Mouse (Mus musculus): ENCODE results near the gene Arid4a.
"Not testable (repeated sequence)": the region's sequence is repeated elsewhere in the genome, so short reads cannot be mapped to it uniquely, and the experiment has no call there.

Arid4a gene

DNA sequence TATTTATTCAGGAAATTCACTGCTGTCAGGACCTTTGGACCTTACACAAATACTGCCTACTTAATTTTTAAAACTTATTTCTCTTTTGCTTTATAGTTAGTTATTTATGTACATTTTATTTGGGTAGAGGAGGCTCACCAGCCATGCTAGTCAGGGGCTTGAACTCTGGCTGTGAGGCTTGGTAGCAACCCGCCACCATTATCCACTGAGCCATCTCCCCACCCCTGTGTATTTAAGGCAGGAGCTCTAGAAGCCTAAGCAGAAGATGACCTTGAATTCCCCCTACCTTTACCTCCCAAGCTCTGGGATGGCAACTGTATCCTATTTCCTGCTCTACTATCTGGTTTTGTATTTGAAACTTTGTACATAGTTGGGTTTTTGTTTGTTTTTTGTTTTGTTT lies 37.7 kb downstream of the Arid4a start:
- no peak for ATAC-seq (ENCODE audit: low TSS enrichment)

DNA sequence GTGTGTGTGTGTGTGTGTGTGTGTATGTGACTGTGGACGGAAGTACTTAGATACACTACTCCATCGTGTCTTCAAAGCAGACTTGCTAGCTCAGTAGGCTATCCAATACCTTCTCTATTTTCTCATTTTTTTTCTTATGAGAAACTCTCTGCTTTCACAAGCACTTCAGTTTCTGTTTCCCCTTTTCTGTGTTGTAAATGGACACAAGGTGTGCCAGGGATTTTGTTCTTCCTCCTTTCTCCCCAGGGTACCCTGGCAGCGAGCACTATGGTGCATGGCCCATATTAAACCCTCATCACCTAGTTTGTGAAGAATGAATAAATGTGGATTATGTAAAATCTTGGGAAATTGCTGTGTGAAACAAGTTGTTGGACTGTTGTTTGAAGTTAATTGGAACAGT lies 39.7 kb downstream of the Arid4a start:
- no peak for ATAC-seq (ENCODE audit: low TSS enrichment)

DNA sequence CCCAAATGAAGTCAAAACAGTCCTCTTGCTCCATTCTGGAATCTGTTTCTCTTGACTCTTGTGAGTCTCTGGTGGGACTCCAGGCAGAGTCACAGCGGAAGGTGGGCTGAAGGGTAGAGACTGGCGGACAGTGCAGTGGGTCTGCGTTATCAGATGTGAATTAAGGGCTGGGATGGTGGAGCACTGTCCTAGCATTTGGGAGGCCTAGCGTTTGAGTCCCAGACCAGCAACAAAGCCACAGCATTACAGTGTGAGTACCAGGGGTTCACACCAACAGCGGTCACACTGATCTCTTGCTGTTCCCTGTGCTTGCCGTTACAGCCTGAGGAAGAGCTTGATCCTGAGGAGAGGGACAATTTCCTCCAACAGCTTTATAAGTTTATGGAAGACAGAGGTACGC lies 44.0 kb downstream of the Arid4a start:
- ATAC-seq (ENCODE audit: low TSS enrichment): no peak

DNA sequence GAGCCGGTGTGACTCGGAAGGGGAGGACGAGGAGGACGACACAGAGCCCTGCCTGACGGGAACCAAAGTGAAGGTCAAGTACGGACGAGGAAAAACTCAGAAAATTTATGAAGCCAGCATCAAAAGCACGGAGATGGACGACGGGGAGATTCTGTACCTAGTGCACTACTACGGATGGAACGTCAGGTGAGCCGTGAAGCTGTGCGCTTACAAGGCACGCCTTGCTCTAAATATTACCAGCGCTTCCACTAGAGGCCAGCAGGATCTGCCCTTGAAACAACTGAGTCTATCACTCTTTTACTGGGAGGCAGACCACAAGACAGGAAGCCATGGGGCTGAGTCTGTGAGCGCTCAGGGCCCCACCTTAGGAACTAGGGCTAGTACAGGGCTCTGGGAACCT lies 54.1 kb downstream of the Arid4a start:
- ATAC-seq (ENCODE audit: low TSS enrichment): no peak

DNA sequence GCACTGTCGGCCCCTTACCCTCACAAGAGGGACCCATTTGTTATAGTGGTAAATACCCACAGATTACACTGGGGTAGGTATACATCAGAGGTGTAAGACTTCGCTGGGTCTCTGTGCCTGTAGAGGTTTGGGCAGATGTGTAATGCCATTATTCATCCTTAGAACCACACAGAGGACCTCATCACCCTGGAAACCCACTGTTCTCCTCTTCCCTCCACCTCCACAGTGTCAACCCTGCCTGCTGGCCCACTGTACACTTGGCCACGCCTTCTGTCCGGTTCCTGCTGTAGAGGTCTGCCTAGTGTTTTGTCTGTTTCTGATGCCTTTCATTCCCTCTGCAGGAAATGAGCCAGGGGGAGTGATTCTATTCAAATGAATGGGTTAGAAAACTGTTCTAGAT lies 56.3 kb downstream of the Arid4a start:
- no peak for ATAC-seq (ENCODE audit: low TSS enrichment)

DNA sequence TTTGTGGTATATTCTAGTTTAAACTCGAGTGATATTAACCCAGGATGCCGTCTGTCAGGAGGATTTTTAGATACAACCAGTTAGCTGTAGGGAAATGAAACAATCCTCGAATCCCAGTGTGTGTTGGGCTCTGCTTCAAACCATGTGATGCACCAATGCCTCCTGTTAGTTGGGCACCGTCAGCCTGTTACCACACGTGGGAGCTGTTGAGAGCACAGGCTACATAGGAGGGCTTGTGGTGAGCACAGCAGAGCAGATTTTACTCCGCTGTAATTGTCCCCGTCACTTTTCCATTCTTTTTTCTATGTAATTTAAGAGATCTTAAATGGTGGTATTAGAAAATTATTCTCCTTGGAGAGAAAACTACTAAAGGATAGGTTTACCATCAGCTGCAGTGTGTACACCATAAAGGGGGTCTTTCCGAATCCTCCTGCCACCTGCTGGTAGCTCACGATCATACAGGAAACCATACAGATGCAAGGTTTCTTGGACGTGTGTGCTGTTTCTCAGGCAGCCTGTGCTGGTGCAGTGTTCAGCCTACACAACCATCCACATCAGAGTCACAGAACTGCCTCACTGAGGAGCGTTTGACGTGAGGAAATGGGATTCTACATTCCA lies 57.4 kb downstream of the Arid4a start:
- ATAC-seq (ENCODE audit: low TSS enrichment): peak; percentile 93

DNA sequence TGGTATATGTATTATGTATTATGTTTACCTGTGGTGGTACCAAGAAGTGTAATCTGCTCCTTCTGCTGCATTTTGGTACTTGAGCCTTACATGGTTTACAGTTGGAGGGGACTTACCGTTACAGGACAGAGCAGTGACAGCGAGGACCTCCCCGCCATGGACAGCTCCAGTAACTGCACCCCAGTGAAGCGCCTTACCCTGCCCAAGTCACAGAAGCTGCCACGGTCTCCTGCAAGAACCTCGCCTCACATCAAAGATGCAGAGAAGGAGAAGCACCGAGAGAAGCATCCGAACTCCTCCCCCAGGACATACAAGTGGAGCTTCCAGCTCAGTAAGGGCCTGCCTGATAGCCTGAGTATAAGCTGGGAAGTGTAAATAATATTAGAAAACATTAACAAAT lies 70.5 kb downstream of the Arid4a start:
- no peak for ATAC-seq (ENCODE audit: low TSS enrichment)

DNA sequence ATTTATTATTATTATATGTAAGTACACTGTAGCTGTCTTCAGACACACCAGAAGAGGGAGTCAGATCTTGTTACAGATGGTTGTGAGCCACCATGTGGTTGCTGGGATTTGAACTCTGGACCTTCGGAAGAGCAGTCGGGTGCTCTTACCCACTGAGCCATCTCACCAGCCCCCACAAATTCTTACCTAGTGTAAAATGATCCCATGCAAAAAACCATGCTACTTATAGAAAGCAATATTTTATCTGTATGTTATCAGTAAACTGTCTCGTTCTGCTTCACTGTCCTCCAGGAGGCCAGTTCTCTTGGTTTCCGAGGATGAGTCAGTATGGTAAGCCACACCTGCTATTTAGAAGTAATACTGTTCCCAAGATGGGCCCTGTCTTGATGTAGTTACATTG lies 88.5 kb downstream of the Arid4a start:
- not testable (repeated sequence) for ATAC-seq (ENCODE audit: low TSS enrichment)

DNA sequence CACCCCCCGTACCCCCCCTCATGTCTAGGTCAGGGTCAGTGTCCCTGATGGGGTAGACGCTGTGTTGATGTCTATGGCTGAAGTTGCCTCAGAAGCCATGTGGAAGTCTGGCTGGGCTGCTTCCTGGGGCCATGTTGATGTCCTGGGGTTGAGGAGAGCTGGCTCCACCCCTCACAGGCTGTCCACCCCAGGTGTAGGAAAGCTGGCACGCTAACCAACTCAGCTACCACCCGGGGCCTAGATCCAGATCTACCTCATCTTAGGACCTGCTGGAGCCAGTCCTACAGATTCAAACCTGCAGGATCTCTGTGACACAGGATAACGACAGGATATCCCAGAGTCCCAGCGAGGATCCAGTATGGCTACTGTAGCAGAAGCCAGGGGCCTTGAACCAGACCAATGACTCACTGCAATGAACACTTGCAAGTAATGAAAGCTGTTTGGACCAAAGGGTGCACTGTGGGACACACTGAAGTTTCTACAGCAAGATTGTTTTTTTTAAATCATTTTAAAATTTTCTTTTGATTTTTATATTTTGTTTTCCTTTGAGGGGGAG lies 91.5 kb downstream of the Arid4a start:
- no peak for ATAC-seq (ENCODE audit: low TSS enrichment)

DNA sequence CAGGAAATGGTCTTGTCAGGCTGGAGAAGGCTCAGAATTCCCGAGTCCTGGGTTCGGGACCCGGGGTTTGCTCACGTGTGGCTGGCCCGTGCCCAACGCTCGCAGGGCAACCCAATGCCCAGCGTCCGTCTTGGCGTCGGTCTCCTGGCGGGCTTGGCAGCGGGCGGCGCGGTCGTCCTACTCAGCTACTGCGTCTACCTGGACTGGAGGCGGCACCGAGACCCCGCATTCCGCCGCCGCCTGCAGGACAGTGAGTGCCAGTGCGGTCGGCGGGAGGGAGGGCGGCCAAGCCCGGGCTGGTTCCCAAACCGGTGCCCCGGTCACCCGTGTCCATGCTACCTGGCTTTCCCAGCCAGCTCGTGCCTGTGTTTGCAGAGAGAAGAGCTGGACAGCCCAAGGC lies 95.5 kb downstream of the Arid4a start, which contains the start of gene Tomm20l:
Gene Tomm20l (plus strand): TSS at position 98 of the 400 bp plus-strand sequence.
- ATAC-seq (ENCODE audit: low TSS enrichment): no peak

DNA sequence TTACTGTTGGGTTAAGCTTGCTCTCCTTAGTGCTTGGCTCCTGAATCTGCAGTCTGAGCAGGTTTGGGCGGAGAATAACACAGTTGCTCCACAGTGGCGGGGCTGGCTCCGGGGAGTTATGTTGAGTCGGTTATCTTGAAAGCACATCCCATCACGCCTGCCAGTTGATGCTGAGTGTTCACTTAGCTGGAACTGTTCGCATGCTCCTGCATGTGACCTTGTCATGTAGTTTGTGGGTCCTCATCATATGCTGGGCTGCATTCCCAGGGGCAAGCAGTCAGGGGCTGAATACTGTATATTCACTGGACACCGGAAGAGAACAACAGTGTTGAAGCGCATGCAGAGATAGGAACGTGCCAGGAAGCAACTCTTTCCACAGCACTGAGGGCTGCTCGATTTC lies 97.3 kb downstream of the Arid4a start:
- peak; percentile 9; the same call in 1 of the 2 replicates for ATAC-seq (ENCODE audit: low TSS enrichment)

DNA sequence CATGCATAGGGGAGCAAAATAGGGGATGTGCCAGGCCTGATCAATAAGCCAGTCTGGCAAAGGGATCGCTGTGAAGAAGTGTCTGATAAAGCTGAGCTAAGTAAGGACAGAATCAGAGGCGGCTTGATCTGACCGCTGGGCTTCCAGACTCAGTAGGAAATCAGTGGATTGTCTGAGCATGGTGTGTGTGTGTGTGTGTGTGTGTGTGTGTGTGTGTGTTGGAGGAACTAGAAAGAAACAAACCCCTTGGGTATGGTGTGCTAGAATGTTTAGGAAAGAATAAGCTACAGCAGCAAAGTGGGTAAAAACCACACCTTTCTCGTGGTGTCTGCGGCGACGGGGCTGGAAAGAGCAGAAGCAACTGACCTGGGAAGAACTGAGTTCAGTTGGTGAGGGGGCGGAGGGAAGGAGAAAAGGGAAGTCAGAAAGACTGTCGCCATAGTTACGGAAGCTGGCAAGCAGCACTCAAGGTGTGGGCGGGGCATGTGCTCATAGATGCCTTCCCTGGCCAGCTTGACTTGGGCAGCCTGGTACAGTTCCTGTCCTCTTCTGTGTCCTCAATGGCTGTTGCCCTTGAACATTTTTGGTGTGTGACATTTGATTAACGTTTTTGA lies 98.0 kb downstream of the Arid4a start:
- ATAC-seq (ENCODE audit: low TSS enrichment): peak; percentile 87

DNA sequence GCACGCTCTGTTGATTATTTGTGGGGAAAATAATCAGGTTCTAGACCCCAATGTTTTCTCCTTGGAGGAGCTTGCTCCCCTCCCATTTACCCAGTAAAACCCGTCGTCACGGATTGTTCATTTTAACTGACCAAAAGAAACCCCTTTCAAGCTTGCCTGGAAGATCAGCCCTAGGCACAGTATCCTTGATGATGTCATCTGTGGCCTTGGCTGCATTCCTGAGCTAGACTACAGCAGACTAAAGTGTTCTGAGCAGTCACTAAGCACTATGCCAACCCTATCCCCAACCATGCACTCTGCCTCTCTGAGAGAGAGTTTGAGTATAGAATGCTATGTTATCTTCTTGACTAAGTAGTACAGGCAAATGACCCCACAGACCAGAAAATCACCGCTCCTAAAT lies 100.6 kb downstream of the Arid4a start:
- ATAC-seq (ENCODE audit: low TSS enrichment): no peak

DNA sequence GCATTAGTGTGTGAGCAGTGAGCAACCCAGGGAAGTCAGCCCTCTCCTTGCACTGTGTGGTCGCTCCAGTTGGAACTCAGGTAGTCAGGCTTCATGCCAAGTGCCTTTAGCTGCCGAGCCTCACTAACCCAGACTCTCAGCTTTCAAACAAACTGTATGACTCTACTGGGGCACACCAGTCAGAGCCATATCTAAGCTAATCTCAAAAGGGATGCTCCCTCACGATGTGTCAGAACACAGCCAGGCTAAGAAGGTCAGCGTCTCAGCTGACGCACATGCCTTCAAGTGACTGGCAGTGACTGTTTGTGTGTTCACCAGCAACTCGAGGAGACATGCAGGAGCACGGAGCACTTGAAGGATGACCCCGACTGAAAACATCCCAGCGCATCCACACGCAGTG lies 106.9 kb downstream of the Arid4a start:
- ATAC-seq (ENCODE audit: low TSS enrichment): no peak

DNA sequence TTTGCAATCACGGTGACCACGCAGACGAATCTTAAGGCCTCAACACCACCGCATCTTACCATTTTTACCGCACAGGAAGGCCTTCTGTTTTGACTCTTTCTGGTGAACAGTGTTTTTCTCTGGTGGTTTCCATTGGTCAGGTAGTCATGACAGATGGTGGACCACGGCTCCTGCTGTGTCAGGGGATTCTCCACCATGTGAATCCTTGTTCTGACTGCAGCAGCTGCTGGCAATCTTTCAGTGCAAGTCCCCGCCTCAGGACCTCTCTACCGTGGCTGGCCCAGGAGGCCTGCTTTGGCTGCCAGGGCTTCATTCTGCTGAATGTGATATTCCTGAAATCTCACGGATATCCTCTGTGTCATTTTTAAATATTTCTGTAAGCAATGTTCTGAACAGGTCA lies 107.5 kb downstream of the Arid4a start:
- no peak for ATAC-seq (ENCODE audit: low TSS enrichment)

DNA sequence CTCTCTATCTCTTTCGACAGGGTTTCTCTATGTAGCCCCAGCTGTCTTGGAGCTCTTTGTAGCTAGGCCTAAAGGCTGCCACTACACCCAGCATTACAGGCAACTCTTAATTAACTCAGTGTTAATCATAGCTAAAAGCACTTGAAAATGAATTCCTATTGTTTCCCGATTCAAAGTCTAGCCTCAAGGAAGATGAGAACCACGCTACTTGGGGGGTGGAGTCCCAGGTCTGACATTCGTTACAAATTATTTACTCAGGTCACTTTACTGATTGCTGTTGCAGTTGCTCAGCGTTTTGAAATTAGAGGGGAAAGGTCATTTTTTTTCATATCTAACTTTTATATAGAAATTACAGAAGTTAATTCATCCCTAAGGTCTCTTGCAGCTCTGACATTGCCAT lies 119.8 kb downstream of the Arid4a start:
- ATAC-seq (ENCODE audit: low TSS enrichment): no peak

DNA sequence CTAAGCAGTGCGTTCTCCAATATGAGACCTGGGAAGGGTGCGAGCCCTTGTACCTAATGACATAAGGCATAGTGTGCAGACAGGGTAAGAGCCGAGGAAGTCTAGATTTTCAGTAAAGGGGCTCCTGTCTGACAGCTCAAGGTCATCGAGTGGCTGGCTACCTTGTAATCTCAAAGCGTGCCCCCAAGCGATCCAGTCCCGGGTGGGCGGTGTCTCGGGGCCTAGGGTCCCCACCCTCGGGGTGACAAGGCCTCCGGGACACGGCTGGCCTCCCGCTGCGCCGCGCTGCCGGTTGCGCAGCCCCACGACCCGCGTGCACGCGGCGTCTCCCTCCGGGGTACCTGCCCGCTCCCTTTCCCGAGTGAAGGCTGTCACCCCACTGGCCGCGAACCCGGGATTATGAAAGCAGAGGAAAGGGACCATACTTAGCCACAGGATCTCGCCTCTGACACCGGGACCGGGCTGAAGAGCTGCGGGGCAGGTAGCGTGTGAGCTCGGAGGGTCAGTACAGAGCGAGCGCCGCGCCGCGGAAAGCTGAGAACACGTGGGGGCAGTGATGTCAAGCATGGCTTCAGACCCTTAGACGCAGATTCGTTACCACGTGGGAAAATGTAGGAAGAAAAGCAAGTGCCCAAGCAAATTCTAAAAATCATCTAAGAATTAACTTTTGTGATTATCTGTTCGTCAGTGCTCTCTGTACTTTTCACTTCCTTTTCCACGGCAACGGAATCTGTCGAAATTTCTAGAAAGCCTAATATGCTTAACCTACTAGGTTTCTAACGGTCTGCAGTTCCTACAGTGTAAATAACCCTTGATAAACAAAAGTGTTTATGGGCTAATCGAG lies 120.6 kb downstream of the Arid4a start, which contains the start of the genes Timm9 and 2700049A03Rik:
Gene Timm9 (minus strand): TSS at position 555 of the 844 bp plus-strand sequence.
Gene 2700049A03Rik (plus strand): TSS at position 719 of the 844 bp plus-strand sequence.
- peak; percentile 91 for ATAC-seq (ENCODE audit: low TSS enrichment)

DNA sequence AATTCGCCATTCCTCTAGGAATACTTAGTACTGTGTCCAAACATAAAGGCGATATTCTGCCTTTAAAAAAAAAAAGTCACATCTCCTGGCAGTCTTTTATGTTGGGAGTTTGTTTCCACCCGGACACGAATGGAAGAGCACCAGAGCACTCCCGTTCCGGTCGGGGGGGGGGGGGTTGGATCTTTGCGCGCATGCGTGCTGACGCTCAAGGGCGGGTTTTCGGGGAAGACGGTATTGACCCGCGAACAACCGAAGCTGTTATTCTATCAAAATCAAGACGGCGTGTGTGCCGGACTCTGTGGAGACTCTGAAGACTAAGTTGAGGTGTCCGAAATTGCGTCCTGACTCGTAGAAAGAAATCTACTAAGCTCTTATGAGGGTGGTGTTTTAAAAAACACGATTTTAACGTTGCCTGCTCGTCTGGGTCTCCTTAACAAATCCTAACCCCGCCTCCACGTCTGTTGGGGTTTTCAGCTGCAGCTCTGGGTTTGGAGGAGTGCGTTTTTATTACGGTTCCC lies 121.2 kb downstream of the Arid4a start:
- peak; percentile 79 for ATAC-seq (ENCODE audit: low TSS enrichment)

DNA sequence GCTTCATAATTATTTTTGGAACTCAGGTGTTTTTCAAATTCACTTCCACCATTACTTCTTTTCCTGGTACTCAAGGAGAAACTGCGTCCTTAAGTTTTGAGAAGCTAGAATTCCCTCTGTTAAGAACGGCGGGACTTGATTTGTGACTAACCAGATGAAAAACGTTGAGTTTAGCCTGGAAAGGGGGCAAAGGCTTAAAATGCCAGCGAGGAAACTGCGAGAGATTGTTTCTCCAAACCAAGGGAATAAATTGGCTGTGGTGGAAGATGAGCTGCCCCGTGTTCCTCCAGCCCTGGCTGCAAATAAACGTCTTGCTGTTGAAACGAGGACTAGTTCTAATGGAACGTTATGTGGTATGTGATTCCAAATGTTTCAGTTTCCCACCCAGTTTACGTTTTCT lies 121.9 kb downstream of the Arid4a start:
- ATAC-seq (ENCODE audit: low TSS enrichment): no peak

DNA sequence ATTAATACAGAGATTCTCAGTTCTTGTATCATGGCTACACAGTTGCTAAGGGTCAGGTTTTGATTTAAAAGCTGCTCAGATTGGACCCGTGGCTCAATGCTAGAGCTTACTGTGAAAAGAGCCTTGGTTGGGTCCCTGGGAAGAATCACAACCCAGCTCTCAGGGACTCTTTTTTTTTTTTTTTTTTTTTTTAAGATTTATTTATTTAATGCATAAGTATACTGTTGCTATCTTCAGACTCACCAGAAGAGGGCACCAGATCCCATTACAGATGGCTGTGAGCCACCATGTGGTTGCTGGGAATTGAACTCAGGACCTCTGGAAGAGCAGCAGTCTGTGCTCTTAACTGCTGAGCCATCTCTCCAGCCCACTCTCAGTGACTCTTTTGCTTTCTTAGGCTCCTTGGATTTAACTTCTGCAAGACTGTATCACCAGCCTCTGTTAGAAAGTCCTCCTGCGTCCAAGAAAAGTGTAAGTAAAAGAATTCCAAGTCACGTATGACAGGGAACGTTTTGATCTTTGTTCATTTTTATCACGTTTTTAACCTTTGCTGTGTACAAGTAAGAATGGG lies 123.6 kb downstream of the Arid4a start:
- ATAC-seq (ENCODE audit: low TSS enrichment): no peak

DNA sequence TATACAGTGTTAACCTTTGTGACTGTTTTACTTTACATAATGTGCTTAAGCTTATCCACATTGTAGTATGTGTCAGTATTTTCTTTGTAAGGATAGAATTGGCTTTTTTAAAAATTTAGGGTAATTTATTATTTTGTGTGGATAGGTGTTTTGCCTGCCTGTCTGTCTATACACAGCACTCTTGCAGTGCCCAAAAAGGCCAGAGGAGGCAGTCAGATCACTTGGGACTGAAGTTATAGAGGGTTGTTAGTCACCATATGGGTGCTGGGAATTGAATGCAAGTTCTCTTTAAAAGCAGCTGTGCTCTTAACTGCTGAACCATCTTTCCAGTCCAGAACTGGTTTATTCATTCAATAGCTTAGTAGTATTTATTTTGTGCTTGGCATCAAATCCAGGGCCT lies 125.4 kb downstream of the Arid4a start:
- no peak for ATAC-seq (ENCODE audit: low TSS enrichment)

DNA sequence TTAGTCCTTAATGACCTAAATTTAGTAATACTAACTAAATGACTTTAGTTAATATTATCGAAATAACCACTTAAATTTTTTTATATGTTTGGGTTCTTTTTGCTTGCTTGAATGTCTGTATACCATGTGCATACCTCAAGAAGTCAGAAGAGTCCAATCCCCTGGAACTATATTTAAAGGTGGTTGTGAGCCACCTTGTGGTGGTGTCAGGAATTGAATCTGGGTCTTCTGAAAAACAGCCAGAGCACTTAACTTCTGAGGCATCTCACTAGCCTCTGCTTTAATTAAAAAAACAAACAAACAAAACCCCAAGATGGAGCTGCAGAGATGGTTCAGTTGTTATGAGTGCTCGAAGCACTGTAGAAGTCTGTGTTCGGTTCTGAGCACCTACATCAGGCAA lies 131.9 kb downstream of the Arid4a start:
- peak; percentile 73 for ATAC-seq (ENCODE audit: low TSS enrichment)

All from frontal cortex, adult (tissue).